Mouse (Mus musculus) lung, postnatal 25 days (tissue): Measurements from ENCODE around the gene Itpkb.

ENCODE experiments used
- DNase-seq: peaks from one replicate; pipeline ENCODE4 v3.0.0; 2022; ENCODE audit warnings: low spot score

The Itpkb gene

GRCm38 (mm10) chr1:180330145-180330706 lies at the start of gene Itpkb:
Gene Itpkb (plus strand): TSS chr1:180330485.
- DNase-seq = peak; percentile 85

- no peak for DNase-seq
These were observed 47.7 kb upstream of the Itpkb start for GRCm38 (mm10) chr1:180282581-180282980.

- DNase-seq = no peak
These were observed 46.2 kb upstream of the Itpkb start for GRCm38 (mm10) chr1:180283813-180284768.

- DNase-seq = no peak
These were observed 44.0 kb upstream of the Itpkb start for GRCm38 (mm10) chr1:180286081-180286831.

- no peak for DNase-seq
These were observed 42.1 kb upstream of the Itpkb start for GRCm38 (mm10) chr1:180288227-180288626.

- no peak for DNase-seq
These were observed 41.3 kb upstream of the Itpkb start for GRCm38 (mm10) chr1:180288872-180289468.

GRCm38 (mm10) chr1:180289788-180290187 lies 40.5 kb upstream of the Itpkb start:
- no peak for DNase-seq

GRCm38 (mm10) chr1:180290358-180290757 lies 39.9 kb upstream of the Itpkb start:
- no peak for DNase-seq

- DNase-seq = no peak
These were observed 34.2 kb upstream of the Itpkb start for GRCm38 (mm10) chr1:180296088-180296487.

GRCm38 (mm10) chr1:180299697-180300096 lies 30.6 kb upstream of the Itpkb start:
- DNase-seq = no peak

- DNase-seq = no peak
These were observed 30.0 kb upstream of the Itpkb start for GRCm38 (mm10) chr1:180300292-180300691.

- no peak for DNase-seq
These were observed 29.3 kb upstream of the Itpkb start for GRCm38 (mm10) chr1:180300997-180301396.

- peak; percentile 64 for DNase-seq
These were observed 27.8 kb upstream of the Itpkb start for GRCm38 (mm10) chr1:180302253-180303120.

- no peak for DNase-seq
These were observed 26.7 kb upstream of the Itpkb start for GRCm38 (mm10) chr1:180303600-180303999.

- DNase-seq = no peak
These were observed 23.4 kb upstream of the Itpkb start for GRCm38 (mm10) chr1:180306889-180307288.

- no peak for DNase-seq
These were observed 22.6 kb upstream of the Itpkb start for GRCm38 (mm10) chr1:180307661-180308060.

GRCm38 (mm10) chr1:180308897-180309296 lies 21.4 kb upstream of the Itpkb start:
- DNase-seq = no peak

GRCm38 (mm10) chr1:180312286-180312685 lies 18.0 kb upstream of the Itpkb start:
- DNase-seq = no peak

GRCm38 (mm10) chr1:180312792-180313311 lies 17.4 kb upstream of the Itpkb start:
- no peak for DNase-seq

GRCm38 (mm10) chr1:180313517-180314440 lies 16.5 kb upstream of the Itpkb start:
- DNase-seq = peak; percentile 76
